In genomic region chr19:46602406-46602805, GRCm38 (mm10) we compare ENCODE assay signal across 22 mouse cellular contexts. TPM values are rescaled to one million over a fixed set of nuclear protein-coding genes. Genes with fewer than 3 reads are reported as not detected.
DNase-seq lines count a peak whose midpoint lies in the region; ATAC-seq and TF ChIP-seq lines count a peak whose summit lies in the region.
"Had no signal": no experiment of that assay in that cellular context is flagged by ENCODE, and none has a peak within 500 bp of the region (broad histone marks: within the 10 kb centered on the region; RNA-seq: fewer than 3 reads in every experiment).

No protein-coding gene starts in this region.

- peaks cover 20% of the 10 kb centered on the region for H3K36me3 ChIP-seq in liver, adult 2 months (ENCODE audit: control insufficient read depth, insufficient read depth, low read length)
- peaks cover 36% of the 10 kb centered on the region for H3K36me3 ChIP-seq in liver, embryonic 12.5 days

- H3K9ac ChIP-seq in liver, adult 2 months (ENCODE audit: low read depth, low read length): peak overlapping the region; percentile 20; the same call in 1 of the 2 replicates
- no peak overlapping the region for H3K9ac ChIP-seq in liver, embryonic 12.5 days
- H3K9ac ChIP-seq: embryonic facial prominence, embryonic 12.5 days; embryonic facial prominence, embryonic 15.5 days; forebrain, postnatal 0 days; hindbrain, embryonic 13.5 days; intestine, embryonic 15.5 days had no signal

- H3K27ac ChIP-seq in liver, adult 2 months (replicated peaks; ENCODE audit: insufficient read depth, low read depth, low read length): peak overlapping the region; percentile 46
- no peak overlapping the region for H3K27ac ChIP-seq in liver, embryonic 12.5 days
- H3K27ac ChIP-seq: embryonic facial prominence, embryonic 12.5 days; embryonic facial prominence, embryonic 15.5 days; gastrocnemius, adult 2 months; hindbrain, embryonic 13.5 days; intestine, embryonic 15.5 days had no signal

- H3K9me3 ChIP-seq in liver, embryonic 12.5 days (replicated peaks): no peaks in the 10 kb centered on the region
- H3K9me3 ChIP-seq: embryonic facial prominence, embryonic 12.5 days; embryonic facial prominence, embryonic 15.5 days; hindbrain, embryonic 13.5 days; intestine, embryonic 15.5 days had no signal

- no peak overlapping the region for H3K4me2 ChIP-seq in liver, embryonic 12.5 days
- H3K4me2 ChIP-seq: embryonic facial prominence, embryonic 12.5 days; embryonic facial prominence, embryonic 15.5 days; heart, embryonic 11.5 days; hindbrain, embryonic 13.5 days; intestine, embryonic 15.5 days had no signal

- TF ChIP-seq CTCF in liver, adult 2 months (IDR thresholded peaks at IDR 0.05; ENCODE audit: low read depth, low read length): no peak

- peaks cover 45% of the 10 kb centered on the region for H3K79me2 ChIP-seq in liver, adult 2 months (ENCODE audit: control insufficient read depth, insufficient read depth, low read length)

- H3K4me3 ChIP-seq in liver, adult 2 months (ENCODE audit: insufficient read depth, low read depth, low read length): no peak overlapping the region
- no peak overlapping the region for H3K4me3 ChIP-seq in liver, embryonic 12.5 days
- H3K4me3 ChIP-seq: embryonic facial prominence, embryonic 12.5 days; embryonic facial prominence, embryonic 15.5 days; gastrocnemius, adult 2 months; hindbrain, embryonic 13.5 days; intestine, embryonic 15.5 days had no signal

- no peaks in the 10 kb centered on the region for H3K27me3 ChIP-seq in liver, adult 2 months (ENCODE audit: control insufficient read depth, insufficient read depth, low read length)
- H3K27me3 ChIP-seq in liver, embryonic 12.5 days (replicated peaks): no peaks in the 10 kb centered on the region
- H3K27me3 ChIP-seq: embryonic facial prominence, embryonic 12.5 days; embryonic facial prominence, embryonic 15.5 days; hindbrain, embryonic 13.5 days; intestine, embryonic 15.5 days had no signal

- peaks cover 27% of the 10 kb centered on the region for H3K4me1 ChIP-seq in liver, adult 2 months (ENCODE audit: control insufficient read depth, insufficient read depth, low read length)
- H3K4me1 ChIP-seq in liver, embryonic 12.5 days: peaks cover 54% of the 10 kb centered on the region

- no peak for TF ChIP-seq POLR2A in liver, adult 2 months (IDR thresholded peaks at IDR 0.05; ENCODE audit: extremely low read depth, insufficient read depth, low read length)

- WGBS in liver, adult 2 months: 30% methylated on average over 4 of the region's 4 CpGs
- WGBS in liver, embryonic 12.5 days (ENCODE audit: insufficient replicate concordance): 73% methylated on average over 4 of the region's 4 CpGs

- no peak for ATAC-seq in liver, embryonic 12.5 days
- ATAC-seq: CD4-positive, CD25-positive, alpha-beta regulatory T cell, adult 4 months; forebrain, embryonic 14.5 days; forebrain, postnatal 0 days; hindbrain, embryonic 16.5 days; intestine, embryonic 15.5 days had no signal

- peak; percentile 75 for DNase-seq in adrenal gland, adult 2 months
- DNase-seq in adrenal gland, adult 18-20 months (ENCODE audit: low spot score in 2 of 2): no peak
- DNase-seq in liver, adult 2 months (ENCODE audit: extremely low read depth, low read depth, low spot score): no peak
- DNase-seq in 416B (ENCODE audit: low read depth): peak; percentile 22
- DNase-seq in yolk sac, embryonic 10.5 days (ENCODE audit: low spot score): no peak
- DNase-seq: cerebellum, adult 11 months; cerebellum, adult 2 months; cerebellum, adult 9-11 months; cerebellum, postnatal 25 days; forebrain, postnatal 0 days; gastrocnemius, adult 2 months; gastrocnemius, postnatal 14 days; heart, adult 11 months had no signal

RNA-seq across cellular contexts. Expression of gene Wbp1l, which starts 3.5 kb away (rescaled TPM):
- 100 to 1,000 TPM; 136 to 156 TPM for total RNA-seq in adrenal gland, adult 2 months (2021)
- 128 and 159 TPM in 2 replicates for polyA plus RNA-seq in adrenal gland, adult 2 months (2012; rRNA removed)
- 100 to 1,000 TPM in 1 of 2 experiments, 10 to 100 TPM in 1; 86.9 to 179 TPM for total RNA-seq in adrenal gland, adult 18-20 months (2021)
- 66.7 and 90.9 TPM in 2 replicates for total RNA-seq in liver, adult 2 months (2014; rRNA removed)
- polyA plus RNA-seq in liver, adult 2 months (2012; rRNA removed): 140 and 169 TPM in 2 replicates
- polyA plus RNA-seq in liver, embryonic 12.5 days (2016; fragmentation: Nextera tagmentation; extraction: Ambion mirVana): 24.4 and 24.9 TPM in 2 replicates

RNA-seq across cellular contexts. Expression of gene Sfxn2, which starts 29.2 kb away (rescaled TPM):
- total RNA-seq in adrenal gland, adult 2 months (2021): 10 to 100 TPM in 1 of 2 experiments, 1 to 10 TPM in 1; 7.7 to 12.7 TPM
- polyA plus RNA-seq in adrenal gland, adult 2 months (2012; rRNA removed): 3.7 and 4.6 TPM in 2 replicates
- 1 to 10 TPM; 8.1 to 8.3 TPM for total RNA-seq in adrenal gland, adult 18-20 months (2021)
- 33.8 and 34.6 TPM in 2 replicates for total RNA-seq in liver, adult 2 months (2014; rRNA removed)
- polyA plus RNA-seq in liver, adult 2 months (2012; rRNA removed): 13.9 and 15.1 TPM in 2 replicates
- 18.5 and 18.9 TPM in 2 replicates for polyA plus RNA-seq in liver, embryonic 12.5 days (2016; fragmentation: Nextera tagmentation; extraction: Ambion mirVana)

RNA-seq across cellular contexts. Expression of gene Arl3, which starts 29.4 kb away (rescaled TPM):
- total RNA-seq in adrenal gland, adult 2 months (2021): 10 to 100 TPM; 51.6 to 75.1 TPM
- polyA plus RNA-seq in adrenal gland, adult 2 months (2012; rRNA removed): 11.7 and 12.2 TPM in 2 replicates
- total RNA-seq in adrenal gland, adult 18-20 months (2021): 10 to 100 TPM; 56.9 to 64.9 TPM
- total RNA-seq in liver, adult 2 months (2014; rRNA removed): 21.9 and 25.1 TPM in 2 replicates
- 8.7 and 12.7 TPM in 2 replicates for polyA plus RNA-seq in liver, adult 2 months (2012; rRNA removed)
- polyA plus RNA-seq in liver, embryonic 12.5 days (2016; fragmentation: Nextera tagmentation; extraction: Ambion mirVana): 37.2 and 38.4 TPM in 2 replicates

Comparison
In these comparisons a context has a peak if more than half of its experiments do, and no peak if none do; other contexts are left out.
1. DNase-seq: peak in adrenal gland, adult 2 months (single experiment) and 416B (single experiment); none in adrenal gland, adult 18-20 months (0 of 2), liver, adult 2 months (single experiment) and yolk sac, embryonic 10.5 days (single experiment).